Mouse (Mus musculus): ENCODE data around the gene Polr1b. TPM values are rescaled to one million over a fixed set of nuclear protein-coding genes. Genes with fewer than 3 reads are reported as not detected.

The Polr1b gene
- polyA plus RNA-seq, 2 experiments = 5.3 to 14.0 TPM

- no peak for TF ChIP-seq EP300 (IDR thresholded peaks at IDR 0.05; ENCODE audit: low read depth)
- peak; percentile 84 for TF ChIP-seq CTCF (IDR thresholded peaks at IDR 0.05; ENCODE audit: low read depth)
- ATAC-seq (ENCODE audit: insufficient read depth) = no peak
- H3K9ac ChIP-seq (replicated peaks) = no peak overlapping the region
- no peaks in the 10 kb centered on the region for H3K9me3 ChIP-seq (ENCODE audit: control insufficient read depth, low read length)
- H3K4me1 ChIP-seq (replicated peaks; ENCODE audit: control insufficient read depth in 2 of 2, insufficient read depth in 2 of 2, low read length in 1 of 2) = peaks cover 0 to 5% of the 10 kb centered on the region in 2 experiments; a peak in 1 of 4 replicates
- peak in 1 of 3 experiments; percentile 19 for DNase-seq (ENCODE audit: low read depth in 3 of 3, low spot score in 3 of 3)
- no peak overlapping the region for H3K4me3 ChIP-seq (ENCODE audit: insufficient read depth in 1 of 2, low read depth in 2 of 2, low read length in 2 of 2)
- H3K4me2 ChIP-seq (ENCODE audit: low read depth) = no peak overlapping the region
- no peaks in the 10 kb centered on the region for H3K27me3 ChIP-seq (ENCODE audit: control insufficient read depth, insufficient read depth, low read length)
- no peaks in the 10 kb centered on the region for H3K36me3 ChIP-seq (replicated peaks; ENCODE audit: control insufficient read depth, insufficient read depth, low read depth)
- 42% methylated on average over 2 of the region's 2 CpGs for WGBS (ENCODE audit: insufficient replicate concordance)
- H3K27ac ChIP-seq = no peak overlapping the region
These were observed 15.8 kb upstream of the Polr1b start for GRCm38 (mm10) chr2:129084959-129085358.

- ATAC-seq (ENCODE audit: insufficient read depth) = peak; percentile 55; the same call in 1 of the 2 replicates
- H3K4me1 ChIP-seq (replicated peaks; ENCODE audit: control insufficient read depth in 2 of 2, insufficient read depth in 2 of 2, low read length in 1 of 2) = peaks cover 0 to 5% of the 10 kb centered on the region in 2 experiments; a peak in 1 of 4 replicates
These were observed 13.3 kb upstream of the Polr1b start for GRCm38 (mm10) chr2:129087520-129087919.

GRCm38 (mm10) chr2:129090370-129090769 is 10.4 kb upstream of the Polr1b start:
- Histone ChIP-seq H3K9me3 (ENCODE audit: control insufficient read depth, low read length) (no peaks in the 10 kb centered on the region), H3K4me1 (replicated peaks; ENCODE audit: control insufficient read depth in 2 of 2, insufficient read depth in 2 of 2, low read length in 1 of 2) (peaks cover 0 to 5% of the 10 kb centered on the region in 2 experiments; a peak in 1 of 4 replicates), H3K4me2 (ENCODE audit: low read depth) (no peak overlapping the region), H3K27ac (no peak overlapping the region), H3K36me3 (replicated peaks; ENCODE audit: control insufficient read depth, insufficient read depth, low read depth) (no peaks in the 10 kb centered on the region), H3K9ac (replicated peaks) (no peak overlapping the region), H3K4me3 (ENCODE audit: insufficient read depth in 1 of 2, low read depth in 2 of 2, low read length in 2 of 2) (no peak overlapping the region), H3K27me3 (ENCODE audit: control insufficient read depth, insufficient read depth, low read length) (no peaks in the 10 kb centered on the region)
- DNase-seq (ENCODE audit: low read depth in 3 of 3, low spot score in 3 of 3) (no peak), ATAC-seq (ENCODE audit: insufficient read depth) (no peak)
- 56% methylated on average over 4 of the region's 4 CpGs for WGBS (ENCODE audit: insufficient replicate concordance)
- TF ChIP-seq EP300 (IDR thresholded peaks at IDR 0.05; ENCODE audit: low read depth) = no peak

More at GRCm38 (mm10) chr2:129087520-129087919, 13.3 kb upstream of the Polr1b start:
- no peak overlapping the region for H3K27ac ChIP-seq
- no peaks in the 10 kb centered on the region for H3K36me3 ChIP-seq (replicated peaks; ENCODE audit: control insufficient read depth, insufficient read depth, low read depth)
- no peak overlapping the region for H3K9ac ChIP-seq (replicated peaks)
- TF ChIP-seq EP300 (IDR thresholded peaks at IDR 0.05; ENCODE audit: low read depth) (no peak), CTCF (IDR thresholded peaks at IDR 0.05; ENCODE audit: low read depth) (no peak)
- no peak overlapping the region for H3K4me2 ChIP-seq (ENCODE audit: low read depth)
- no peak overlapping the region for H3K4me3 ChIP-seq (ENCODE audit: insufficient read depth in 1 of 2, low read depth in 2 of 2, low read length in 2 of 2)
- no peaks in the 10 kb centered on the region for H3K9me3 ChIP-seq (ENCODE audit: control insufficient read depth, low read length)
- DNase-seq (ENCODE audit: low read depth in 3 of 3, low spot score in 3 of 3) = no peak
- no peaks in the 10 kb centered on the region for H3K27me3 ChIP-seq (ENCODE audit: control insufficient read depth, insufficient read depth, low read length)
- WGBS (ENCODE audit: insufficient replicate concordance) = 31% methylated on average over 1 of the region's 1 CpGs

- WGBS (ENCODE audit: insufficient replicate concordance) = 77% methylated on average over 12 of the region's 12 CpGs
- H3K4me3 ChIP-seq (ENCODE audit: insufficient read depth in 1 of 2, low read depth in 2 of 2, low read length in 2 of 2) = no peak overlapping the region
- no peak for ATAC-seq (ENCODE audit: insufficient read depth)
These were observed 8.0 kb upstream of the Polr1b start for GRCm38 (mm10) chr2:129092810-129093209.

GRCm38 (mm10) chr2:129093926-129094724 is 6.7 kb upstream of the Polr1b start:
- no peaks in the 10 kb centered on the region for H3K4me1 ChIP-seq (replicated peaks; ENCODE audit: control insufficient read depth in 2 of 2, insufficient read depth in 2 of 2, low read length in 1 of 2)
- DNase-seq (ENCODE audit: low read depth in 3 of 3, low spot score in 3 of 3) (no peak), ATAC-seq (ENCODE audit: insufficient read depth) (no peak)
- no peak overlapping the region for H3K27ac ChIP-seq
- no peaks in the 10 kb centered on the region for H3K36me3 ChIP-seq (replicated peaks; ENCODE audit: control insufficient read depth, insufficient read depth, low read depth)
- no peak overlapping the region for H3K9ac ChIP-seq (replicated peaks)
- H3K9me3 ChIP-seq (ENCODE audit: control insufficient read depth, low read length) = no peaks in the 10 kb centered on the region
- H3K4me3 ChIP-seq (ENCODE audit: insufficient read depth in 1 of 2, low read depth in 2 of 2, low read length in 2 of 2) = no peak overlapping the region
- 75% methylated on average over 18 of the region's 18 CpGs for WGBS (ENCODE audit: insufficient replicate concordance)
- TF ChIP-seq EP300 (IDR thresholded peaks at IDR 0.05; ENCODE audit: low read depth) (no peak), CTCF (IDR thresholded peaks at IDR 0.05; ENCODE audit: low read depth) (no peak)
- no peaks in the 10 kb centered on the region for H3K27me3 ChIP-seq (ENCODE audit: control insufficient read depth, insufficient read depth, low read length)
- no peak overlapping the region for H3K4me2 ChIP-seq (ENCODE audit: low read depth)

More at GRCm38 (mm10) chr2:129092810-129093209, 8.0 kb upstream of the Polr1b start:
- Histone ChIP-seq H3K4me1 (replicated peaks; ENCODE audit: control insufficient read depth in 2 of 2, insufficient read depth in 2 of 2, low read length in 1 of 2) (no peaks in the 10 kb centered on the region), H3K9me3 (ENCODE audit: control insufficient read depth, low read length) (no peaks in the 10 kb centered on the region), H3K9ac (replicated peaks) (no peak overlapping the region), H3K27ac (no peak overlapping the region), H3K4me2 (ENCODE audit: low read depth) (no peak overlapping the region), H3K36me3 (replicated peaks; ENCODE audit: control insufficient read depth, insufficient read depth, low read depth) (no peaks in the 10 kb centered on the region), H3K27me3 (ENCODE audit: control insufficient read depth, insufficient read depth, low read length) (no peaks in the 10 kb centered on the region)
- no peak for DNase-seq (ENCODE audit: low read depth in 3 of 3, low spot score in 3 of 3)
- TF ChIP-seq CTCF (IDR thresholded peaks at IDR 0.05; ENCODE audit: low read depth) (no peak), EP300 (IDR thresholded peaks at IDR 0.05; ENCODE audit: low read depth) (no peak)

Measured in liver, embryonic 14.5 days (tissue).